Mouse (Mus musculus) cerebellum, postnatal 14 days (tissue): ENCODE results near the gene Rnf208.

Experiments used
- DNase-seq, 2 experiments: peaks; one replicate each; pipeline ENCODE4 v3.0.0; 2021; ENCODE audit warnings: mixed read lengths in 2 of 2

Gene Rnf208

GRCm38 (mm10) chr2:25278928-25279882 lies 37.1 kb downstream of the Rnf208 start:
- peak; percentile 93 to 97 for DNase-seq

GRCm38 (mm10) chr2:25285551-25285950 lies 43.5 kb downstream of the Rnf208 start:
- DNase-seq = no peak

DNA sequence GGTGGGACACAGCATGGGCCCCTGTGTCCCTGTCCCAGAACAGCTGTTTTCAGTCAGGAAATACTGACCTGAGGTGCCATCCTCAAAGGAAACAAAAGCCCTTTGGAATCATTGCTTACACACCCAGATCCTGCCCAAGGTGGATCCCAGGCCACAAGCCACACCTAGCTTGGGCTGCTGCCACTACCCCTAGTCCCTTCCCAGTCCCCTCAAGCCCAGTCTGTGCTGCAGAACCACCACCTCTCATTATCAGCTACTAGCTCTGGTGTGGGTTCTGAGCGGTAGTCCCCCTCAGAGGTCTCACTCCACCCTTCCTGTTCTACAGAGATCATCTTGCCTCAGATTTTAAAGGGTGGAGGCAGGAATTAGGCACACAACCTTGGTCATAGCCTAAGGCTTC lies 44.3 kb downstream of the Rnf208 start:
- DNase-seq = peak; percentile 45 to 52

- DNase-seq = peak; percentile 69 to 74
Observed at GRCm38 (mm10) chr2:25286837-25287636, 45.0 kb downstream of the Rnf208 start.

DNA sequence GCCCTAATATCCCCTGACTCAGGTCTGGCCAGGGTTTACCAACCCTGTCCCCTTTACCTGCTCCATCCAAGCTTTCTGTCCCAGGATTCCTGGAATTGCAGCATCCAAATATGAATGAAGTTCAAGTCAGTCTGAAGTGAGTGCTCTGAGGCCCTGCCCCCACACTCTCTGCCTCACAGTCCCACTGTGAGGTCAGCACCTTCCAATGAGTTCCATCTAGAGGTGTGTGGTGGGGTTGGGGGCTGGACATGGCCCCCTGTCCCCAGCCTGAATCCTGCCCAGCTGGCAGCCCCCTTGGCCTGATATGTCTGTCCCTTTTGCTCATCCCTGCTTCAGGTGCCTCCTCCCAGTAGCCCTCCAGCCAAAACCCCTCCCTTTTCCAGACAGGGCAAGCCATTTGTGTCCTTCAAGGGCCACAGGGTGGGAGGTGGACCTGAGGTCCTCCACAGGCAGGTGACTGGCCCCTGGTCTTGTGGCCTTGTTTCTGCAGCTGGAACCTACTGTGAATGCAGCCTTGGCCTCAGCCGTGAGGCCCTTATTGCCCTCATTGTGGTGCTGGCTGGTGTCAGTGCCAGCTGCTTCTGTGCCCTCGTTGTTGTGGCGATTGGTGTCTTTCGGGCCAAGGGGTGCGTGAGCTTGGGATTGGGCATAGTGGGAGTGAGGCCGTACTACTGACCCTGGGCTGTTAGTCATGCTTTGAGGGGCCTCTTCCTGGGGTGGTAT lies 46.0 kb downstream of the Rnf208 start, which contains the start of gene Tmem210:
TSS of gene Tmem210 (plus strand) at position 219 of the 723 bp plus-strand sequence.
- peak; percentile 54 to 55 for DNase-seq

GRCm38 (mm10) chr2:25288734-25289345 lies 46.8 kb downstream of the Rnf208 start:
- DNase-seq = peak in 1 of 2 experiments; percentile 47

DNA sequence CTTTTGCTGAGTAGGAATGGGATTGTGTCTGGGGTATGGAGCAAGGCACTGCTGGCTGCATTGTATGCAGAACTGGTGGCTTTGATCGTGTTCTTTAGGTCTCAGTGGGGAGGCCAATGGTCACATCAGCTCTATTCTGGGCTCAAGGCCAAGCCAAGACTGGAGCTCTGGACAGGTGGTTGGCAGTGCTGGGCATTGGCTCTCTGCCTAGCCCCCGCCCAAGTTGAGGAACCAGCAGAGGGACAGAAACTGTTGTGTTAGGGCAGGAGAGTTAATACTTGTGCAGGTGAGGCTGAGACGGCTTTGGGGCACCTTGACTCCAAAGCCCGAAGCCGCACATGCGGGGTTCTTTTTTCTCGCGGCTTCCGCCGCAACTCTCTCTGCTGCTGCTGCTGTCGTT lies 47.6 kb downstream of the Rnf208 start, which contains the start of gene Lrrc26:
TSS of gene Lrrc26 (plus strand) at position 265 of the 400 bp plus-strand sequence.
- peak; percentile 87 for DNase-seq

DNA sequence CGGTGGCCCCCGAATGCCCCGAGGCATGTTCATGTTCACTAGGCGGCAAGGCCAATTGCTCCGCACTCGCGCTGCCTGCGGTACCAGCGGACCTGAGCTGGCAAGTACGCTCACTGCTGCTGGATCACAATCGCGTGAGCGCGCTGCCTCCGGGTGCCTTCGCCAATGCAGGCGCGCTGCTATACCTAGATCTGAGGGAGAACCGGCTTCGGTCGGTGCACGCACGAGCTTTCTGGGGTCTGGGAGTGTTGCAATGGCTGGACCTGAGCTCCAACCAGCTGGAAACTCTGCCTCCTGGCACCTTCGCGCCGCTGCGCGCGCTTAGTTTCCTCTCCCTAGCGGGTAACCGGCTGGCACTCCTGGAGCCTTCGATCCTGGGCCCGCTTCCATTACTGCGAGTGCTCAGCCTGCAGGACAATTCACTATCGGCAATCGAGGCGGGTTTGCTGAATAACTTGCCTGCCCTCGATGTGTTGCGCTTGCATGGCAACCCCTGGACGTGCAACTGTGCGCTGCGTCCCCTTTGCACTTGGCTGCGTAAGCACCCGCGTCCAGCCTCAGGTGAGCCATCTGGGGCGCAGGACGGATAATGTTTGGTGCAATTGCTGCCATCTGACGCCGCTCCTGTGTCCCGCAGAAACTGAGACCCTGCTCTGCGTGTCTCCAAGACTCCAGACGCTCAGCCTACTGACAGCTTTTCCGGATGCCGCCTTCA lies 48.2 kb downstream of the Rnf208 start:
- peak; percentile 77 to 84 for DNase-seq

DNA sequence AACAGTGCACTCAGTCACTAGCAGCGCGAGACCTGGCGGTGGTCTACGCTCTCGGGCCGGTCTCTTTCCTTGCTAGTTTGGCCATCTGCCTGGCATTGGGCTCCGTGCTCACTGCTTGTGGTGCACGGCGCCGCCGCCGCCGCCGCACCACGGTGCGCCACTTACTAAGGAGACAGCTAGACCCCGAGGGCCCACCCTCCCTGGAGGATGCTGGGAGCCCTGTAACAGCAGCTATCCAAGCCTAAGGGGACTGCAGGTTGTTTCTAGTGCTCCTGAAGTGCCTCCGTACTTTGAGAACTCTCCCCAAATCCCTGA lies 48.7 kb downstream of the Rnf208 start:
- DNase-seq = peak in 1 of 2 experiments; percentile 85

DNA sequence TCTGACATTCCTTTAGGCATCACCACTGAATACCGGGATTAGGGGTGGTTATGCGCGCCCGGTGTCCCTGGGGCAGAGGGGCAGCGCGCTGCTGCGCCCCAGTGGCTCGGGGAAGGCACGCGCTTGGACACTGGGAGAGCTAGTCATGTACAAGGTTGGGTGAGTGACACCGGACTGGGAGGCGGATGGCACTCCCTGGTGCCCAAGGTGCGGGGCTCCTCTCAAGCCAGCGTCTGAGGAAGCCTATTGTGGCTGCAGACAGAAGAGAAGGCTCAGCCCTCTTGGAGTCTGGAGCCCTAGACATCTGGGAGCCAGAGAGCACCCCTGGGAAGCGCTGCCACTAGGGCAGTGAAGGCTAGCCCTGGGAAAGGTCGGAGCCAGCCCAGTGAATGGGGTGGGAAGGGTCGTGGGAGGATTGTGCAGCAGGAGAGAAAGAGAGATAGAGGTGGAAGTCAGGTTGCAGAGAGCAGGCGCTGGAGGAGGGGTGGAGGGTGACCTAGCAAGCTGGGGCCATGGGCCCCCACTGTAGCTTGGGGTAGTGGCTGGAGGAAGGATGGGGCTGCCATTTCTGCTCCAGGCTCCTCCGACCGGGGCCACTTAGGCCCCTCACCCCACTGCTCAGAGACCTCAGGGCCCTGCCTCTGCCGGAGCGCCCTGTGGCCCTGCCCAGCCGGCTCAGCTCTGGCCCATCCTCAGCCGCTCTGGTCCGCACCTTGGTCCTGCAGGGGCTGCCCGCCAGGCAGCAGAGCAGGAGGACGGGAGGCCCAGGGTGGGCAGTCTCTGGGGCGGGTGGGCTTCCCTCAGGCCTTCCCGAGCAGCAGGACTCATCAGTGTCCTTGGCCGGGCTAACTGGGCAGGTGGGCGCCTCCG lies 49.4 kb downstream of the Rnf208 start:
- DNase-seq = peak in 1 of 2 experiments; percentile 52

GRCm38 (mm10) chr2:25292054-25292544 lies 50.0 kb downstream of the Rnf208 start:
- DNase-seq = no peak

GRCm38 (mm10) chr2:25292856-25293255 lies 50.8 kb downstream of the Rnf208 start:
- DNase-seq = peak; percentile 91 to 96

DNA sequence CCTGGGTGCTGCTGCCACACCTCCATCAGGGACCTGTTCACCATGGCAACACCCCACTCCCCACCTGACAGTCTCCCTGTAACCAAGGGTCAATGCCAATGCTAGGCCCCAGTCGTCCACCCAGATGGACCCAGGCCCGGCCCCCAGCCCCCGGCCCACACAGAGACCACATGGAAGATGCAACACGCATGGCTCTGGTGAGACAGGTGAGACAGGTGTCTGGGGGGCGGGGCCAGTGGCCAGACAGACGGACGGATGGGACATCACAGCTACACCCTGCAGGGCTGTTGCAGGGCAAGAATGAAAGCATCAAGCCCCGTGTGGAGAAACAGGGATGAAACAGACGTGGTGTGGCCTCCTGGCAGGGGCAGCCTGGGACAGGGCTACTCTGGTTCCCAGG lies 51.7 kb downstream of the Rnf208 start:
- DNase-seq = no peak
